Mouse (Mus musculus) lung, adult 2 months (tissue): ENCODE measurements around the gene Ppp1r12b. TPM values are rescaled to one million over a fixed set of nuclear protein-coding genes. Genes with fewer than 3 reads are reported as not detected.
A peak's percentile ranks its signal among the peaks of the same experiment; 100 is the strongest.

Experiments
- DNase-seq: peaks from one replicate; pipeline ENCODE4 v3.0.0; 2022
- H3K4me1 ChIP-seq: fragments of 200-500 bp; 2 replicates; pipeline ENCODE4 v1.6.1; 2011; ENCODE audit warnings: low read length; ENCODE audit not compliant: control insufficient read depth, insufficient read depth
- H3K4me3 ChIP-seq: fragments of 200-500 bp; replicated peaks from 2 replicates; pipeline ENCODE3; 2011; ENCODE audit warnings: low read depth, mild to moderate bottlenecking, control low read depth, low read length; ENCODE audit errors: extremely low read depth
- CTCF ChIP-seq: fragments of 200-500 bp; IDR thresholded peaks from 2 replicates; pipeline ENCODE4 v1.5.1; 2011; ENCODE audit warnings: mild to moderate bottlenecking, low read length, control low read depth; ENCODE audit not compliant: insufficient read depth
- POLR2A ChIP-seq: fragments of 200-500 bp; IDR thresholded peaks from 2 replicates; pipeline ENCODE4 v1.6.1; 2011; ENCODE audit warnings: low read depth, mild to moderate bottlenecking, control low read depth, low read length, borderline replicate concordance; ENCODE audit errors: extremely low read depth
- WGBS: fragments of 180-500 bp; shearing (Covaris S2); methylation state at CpG from one replicate; pipeline ENCODE4 v1.1.7; 2018; 5-methylcytosine and 5-hydroxymethylcytosine counted together
- polyA plus RNA-seq: library from polyadenylated mRNA; depleted of rRNA; stranded (reverse); fragments of >200 nt; gene quantifications from 2 replicates; pipeline ENCODE4 v1.2.3, GENCODE M21; 2012

Ppp1r12b gene
- polyA plus RNA-seq, 1 experiment, result 18.6 TPM

DNA sequence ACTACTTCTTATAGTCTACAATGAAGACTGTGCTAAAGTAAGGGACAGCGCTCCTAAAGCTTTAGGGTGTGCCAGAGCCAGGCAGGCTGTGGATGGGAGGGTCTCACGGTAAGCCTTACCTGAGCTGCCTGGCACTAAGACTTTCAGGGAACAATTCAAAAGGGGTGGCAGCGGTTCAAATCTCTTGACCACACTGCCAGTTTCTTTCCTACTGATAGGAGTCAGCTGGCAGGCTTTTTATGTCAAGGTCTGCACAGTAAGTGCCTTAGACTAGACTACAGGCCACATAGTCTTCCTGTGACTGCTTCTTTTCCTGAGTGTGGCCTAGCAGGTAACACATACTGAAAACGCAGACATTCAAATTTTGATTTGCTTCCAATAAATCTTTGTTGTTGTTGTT lies 192.5 kb downstream of the Ppp1r12b start:
- no peak overlapping the region for H3K4me3 ChIP-seq
- TF ChIP-seq CTCF (no peak), POLR2A (no peak)
- H3K4me1 ChIP-seq, result no peaks in the 10 kb centered on the region; the same call in 1 of the 2 replicates
- WGBS, result 92% methylated on average over 4 of the region's 4 CpGs
- DNase-seq, result no peak

GRCm38 (mm10) chr1:134761534-134761933 lies 194.2 kb downstream of the Ppp1r12b start:
- Histone ChIP-seq H3K4me3 (no peak overlapping the region), H3K4me1 (no peaks in the 10 kb centered on the region; the same call in 1 of the 2 replicates)
- TF ChIP-seq POLR2A (no peak), CTCF (no peak)
- DNase-seq, result no peak
- 80% methylated on average over 7 of the region's 7 CpGs for WGBS

GRCm38 (mm10) chr1:134760642-134761041 lies 195.1 kb downstream of the Ppp1r12b start:
- no peak for DNase-seq
- Histone ChIP-seq H3K4me1 (peaks cover 3% of the 10 kb centered on the region; the same call in 1 of the 2 replicates), H3K4me3 (no peak overlapping the region)
- TF ChIP-seq CTCF (no peak), POLR2A (no peak)
- 72% methylated on average over 5 of the region's 5 CpGs for WGBS

- TF ChIP-seq CTCF (no peak), POLR2A (no peak)
- no peak overlapping the region for H3K4me3 ChIP-seq
- 71% methylated on average over 6 of the region's 6 CpGs for WGBS
- no peak for DNase-seq
- H3K4me1 ChIP-seq, result peaks cover 3% of the 10 kb centered on the region; the same call in 1 of the 2 replicates
These were observed 196.6 kb downstream of the Ppp1r12b start for GRCm38 (mm10) chr1:134759133-134759532.

DNA sequence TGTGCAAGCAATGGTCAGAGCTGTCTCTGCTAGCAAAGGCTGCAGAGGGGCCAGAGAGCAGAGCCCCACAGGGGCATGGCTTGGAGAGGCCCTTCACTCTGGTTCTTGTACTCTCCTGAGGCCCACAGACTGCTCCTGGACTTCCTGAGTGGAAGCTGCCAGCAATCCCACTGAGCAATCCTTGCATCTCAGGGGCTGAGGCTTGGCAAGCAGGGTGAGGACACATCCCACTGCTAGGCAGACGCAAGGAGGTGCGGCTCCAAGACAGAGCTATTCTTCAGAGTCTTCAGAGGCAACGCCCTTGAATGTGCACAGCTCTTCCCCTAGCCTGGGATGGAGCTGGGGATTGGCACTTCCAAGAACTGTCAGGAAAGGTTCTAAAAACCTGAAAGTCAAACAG lies 198.5 kb downstream of the Ppp1r12b start:
- Histone ChIP-seq H3K4me1 (peaks cover 10% of the 10 kb centered on the region), H3K4me3 (no peak overlapping the region)
- TF ChIP-seq CTCF, result no peak
- TF ChIP-seq POLR2A, result no peak
- WGBS, result 56% methylated on average over 3 of the region's 3 CpGs
- DNase-seq, result no peak

DNA sequence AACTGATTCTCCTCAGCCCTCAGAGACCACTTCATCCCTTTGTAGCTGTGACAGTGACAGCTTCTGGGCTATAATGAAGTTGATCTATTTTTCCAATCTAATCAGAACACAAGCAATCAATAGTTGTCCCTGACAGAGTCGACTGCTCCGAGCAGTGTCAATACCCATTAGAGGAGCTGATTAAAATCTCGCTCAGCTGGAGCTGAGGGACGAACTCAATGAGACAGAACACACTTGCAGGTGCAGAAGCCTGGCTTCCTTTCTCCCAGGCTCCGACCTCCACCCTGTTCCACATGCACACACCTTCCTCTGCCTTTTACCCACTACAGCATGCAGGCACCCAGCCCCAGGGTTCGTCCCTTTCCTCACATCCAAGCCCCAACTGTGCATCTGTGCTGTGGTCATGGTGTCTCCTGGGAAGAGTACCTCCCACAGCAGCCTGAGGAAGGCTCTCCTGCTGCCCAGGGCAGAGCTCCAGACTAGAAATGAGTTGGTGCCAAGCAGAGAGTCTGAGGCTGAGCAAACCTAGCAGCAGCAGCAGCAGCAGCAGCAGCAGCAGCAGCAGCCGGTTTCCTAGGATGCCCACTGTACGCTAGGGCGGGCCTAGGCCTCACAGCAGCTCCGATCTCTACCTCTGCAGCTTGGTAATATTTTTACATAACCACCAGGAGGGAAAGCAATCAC lies 199.4 kb downstream of the Ppp1r12b start:
- Histone ChIP-seq H3K4me1 (peaks cover 10% of the 10 kb centered on the region), H3K4me3 (no peak overlapping the region)
- WGBS, result 65% methylated on average over 10 of the region's 10 CpGs
- TF ChIP-seq CTCF (no peak), POLR2A (no peak)
- DNase-seq, result no peak

DNA sequence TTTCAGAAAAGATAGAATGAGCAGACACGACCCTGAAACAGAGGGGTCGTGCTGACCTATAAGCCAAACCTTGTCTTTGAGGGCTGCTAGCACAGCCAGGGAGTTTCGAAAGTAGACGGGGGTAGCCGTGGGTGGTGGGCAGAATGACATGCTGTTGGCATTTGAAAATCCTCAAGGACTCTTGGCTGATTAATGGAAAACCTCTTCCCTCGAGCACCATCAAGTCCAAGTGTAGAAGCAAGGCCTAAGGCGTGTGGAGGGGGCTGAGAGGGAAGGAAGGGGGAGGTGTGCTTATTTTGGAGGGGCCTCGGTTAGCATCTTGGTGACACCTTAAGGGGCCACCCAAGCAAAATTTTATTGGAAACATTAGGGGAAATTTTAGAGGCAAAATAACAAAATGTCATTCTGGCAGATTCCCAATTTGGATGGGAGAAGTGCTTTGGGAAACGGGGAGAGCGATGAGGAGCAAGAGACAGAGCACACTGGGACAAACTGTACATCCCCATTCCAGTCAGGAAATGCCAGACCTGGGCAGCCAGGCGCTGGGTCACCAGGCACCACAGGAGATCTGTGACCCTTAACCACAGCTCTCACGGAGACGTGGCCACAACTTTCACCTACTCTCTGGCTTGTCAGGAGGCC lies 200.1 kb downstream of the Ppp1r12b start:
- DNase-seq, result peak; percentile 29
- WGBS, result 45% methylated on average over 13 of the region's 13 CpGs

GRCm38 (mm10) chr1:134754818-134755217 lies 200.9 kb downstream of the Ppp1r12b start:
- WGBS, result 70% methylated on average over 10 of the region's 10 CpGs
- no peak overlapping the region for H3K4me3 ChIP-seq
- DNase-seq, result no peak
- H3K4me1 ChIP-seq, result peaks cover 10% of the 10 kb centered on the region; the same call in 1 of the 2 replicates
- no peak for TF ChIP-seq CTCF
- no peak for TF ChIP-seq POLR2A

More for the DNA sequence above, 200.1 kb downstream of the Ppp1r12b start:
- peaks cover 10% of the 10 kb centered on the region for H3K4me1 ChIP-seq
- TF ChIP-seq POLR2A (no peak), CTCF (no peak)
- no peak overlapping the region for H3K4me3 ChIP-seq

DNA sequence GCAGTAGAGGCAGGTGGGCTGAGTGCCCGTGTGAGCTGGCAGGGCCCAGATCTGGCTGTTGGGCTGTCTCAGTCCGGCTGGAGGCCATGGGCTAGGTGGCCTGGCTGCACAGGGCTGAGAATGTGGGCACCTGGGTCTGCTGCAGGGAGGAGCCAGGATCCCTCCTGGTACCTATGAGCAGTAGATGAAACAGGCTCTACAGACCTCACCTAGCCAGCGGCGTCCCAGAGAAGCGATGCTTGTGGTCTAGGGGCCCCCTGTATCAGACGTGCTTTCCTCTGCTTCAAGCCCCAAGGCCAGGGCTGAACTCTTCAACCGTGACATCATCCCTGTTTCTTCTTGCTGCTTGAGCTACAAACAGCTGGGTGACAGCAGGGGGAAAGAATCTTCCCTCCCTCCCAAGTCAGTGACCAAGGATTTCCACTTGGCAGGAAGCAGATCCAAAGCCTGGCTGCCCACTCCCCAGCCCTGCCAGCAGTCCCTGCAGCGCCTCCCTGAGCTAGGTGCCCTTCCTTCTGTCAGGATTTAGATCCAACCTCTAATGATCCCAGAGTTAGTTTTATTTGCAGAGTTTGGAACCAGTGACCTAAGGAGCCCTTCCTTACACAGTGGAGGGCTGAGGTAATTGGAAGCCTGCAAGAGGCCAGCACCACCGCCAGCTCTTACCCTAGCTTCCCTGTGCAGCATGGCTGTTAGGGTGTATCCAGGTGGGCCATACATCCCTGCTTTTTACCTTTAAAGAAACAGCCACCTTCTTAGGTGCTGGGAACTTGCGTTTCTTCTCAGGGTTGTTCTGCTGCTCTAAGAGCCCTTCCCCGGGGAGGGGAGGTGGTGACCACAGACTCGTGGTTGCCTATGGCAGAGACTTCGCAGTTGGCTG lies 201.8 kb downstream of the Ppp1r12b start:
- WGBS, result 59% methylated on average over 13 of the region's 13 CpGs
- no peak overlapping the region for H3K4me3 ChIP-seq
- TF ChIP-seq POLR2A, result no peak
- TF ChIP-seq CTCF, result no peak
- H3K4me1 ChIP-seq, result peaks cover 10% of the 10 kb centered on the region; the same call in 1 of the 2 replicates
- no peak for DNase-seq
